Mouse (Mus musculus): ENCODE data around the gene Icam4.
"Not testable (repeated sequence)": the region's sequence is repeated elsewhere in the genome, so short reads cannot be mapped to it uniquely, and the experiment has no call there.

Icam4 gene

DNA sequence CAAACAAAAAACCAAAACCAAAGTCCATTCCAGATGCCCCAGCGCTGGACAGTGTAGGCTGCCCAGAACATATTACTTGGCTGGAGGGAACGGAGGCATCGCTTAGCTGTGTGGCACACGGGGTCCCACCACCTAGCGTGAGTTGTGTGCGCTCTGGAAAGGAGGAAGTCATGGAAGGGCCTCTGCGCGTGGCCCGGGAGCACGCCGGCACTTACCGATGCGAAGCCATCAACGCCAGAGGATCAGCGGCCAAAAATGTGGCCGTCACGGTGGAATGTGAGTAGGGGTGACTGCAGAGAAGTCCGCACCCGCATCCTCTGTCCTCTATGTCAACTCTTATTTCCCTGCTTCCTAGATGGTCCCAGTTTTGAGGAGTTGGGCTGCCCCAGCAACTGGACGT, 7.0 kb downstream of the Icam4 start:
- DNase-seq: no peak

DNA sequence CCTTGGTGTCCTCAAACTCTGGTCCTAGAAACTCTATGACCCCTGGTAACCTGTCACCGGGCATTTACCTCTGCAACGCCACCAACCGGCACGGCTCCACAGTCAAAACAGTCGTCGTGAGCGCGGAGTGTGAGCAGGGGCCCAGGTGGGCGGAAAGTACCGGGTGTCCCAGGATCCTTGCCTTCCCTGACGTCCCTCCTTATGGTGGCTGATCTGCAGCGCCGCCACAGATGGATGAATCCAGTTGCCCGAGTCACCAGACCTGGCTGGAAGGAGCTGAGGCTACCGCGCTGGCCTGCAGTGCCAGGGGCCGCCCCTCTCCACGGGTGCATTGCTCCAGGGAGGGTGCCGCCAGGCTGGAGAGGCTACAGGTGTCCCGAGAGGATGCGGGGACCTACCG, 7.5 kb downstream of the Icam4 start:
- DNase-seq: no peak

DNA sequence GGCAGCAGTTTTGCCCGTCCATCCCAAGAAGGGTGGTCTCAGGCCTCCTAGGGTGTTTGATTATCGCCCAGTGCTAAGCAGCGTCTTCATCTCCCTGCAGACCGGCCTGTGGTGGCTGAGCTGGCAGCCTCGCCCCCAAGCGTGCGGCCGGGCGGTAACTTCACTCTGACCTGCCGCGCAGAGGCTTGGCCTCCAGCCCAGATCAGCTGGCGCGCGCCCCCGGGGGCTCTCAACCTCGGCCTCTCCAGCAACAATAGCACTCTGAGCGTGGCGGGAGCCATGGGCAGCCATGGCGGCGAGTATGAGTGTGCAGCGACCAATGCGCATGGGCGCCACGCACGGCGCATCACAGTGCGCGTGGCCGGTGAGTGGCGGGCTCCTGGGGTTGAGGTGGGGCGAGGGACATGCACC, 8.3 kb downstream of the Icam4 start:
- peak; percentile 49 to 54 for DNase-seq

DNA sequence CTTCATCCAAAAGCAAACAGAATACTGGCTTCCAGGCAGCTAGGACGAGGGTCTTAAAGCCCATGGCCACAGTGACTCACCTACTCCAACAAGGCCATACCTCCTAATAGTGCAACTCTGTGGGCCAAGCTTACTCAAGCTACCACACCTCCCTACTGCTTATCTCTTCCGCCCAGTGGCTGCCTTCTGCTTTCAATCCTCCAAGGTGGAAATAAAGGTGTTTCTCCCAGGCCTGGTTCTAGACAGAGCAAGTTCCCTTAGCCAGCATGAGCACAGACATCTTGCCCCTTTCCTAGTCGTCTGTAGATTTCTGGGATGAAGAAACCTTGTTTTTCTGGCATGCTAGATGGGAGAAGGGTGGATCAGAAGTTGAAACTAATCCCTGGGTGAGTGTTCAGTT, 10.6 kb downstream of the Icam4 start:
- no peak for DNase-seq

DNA sequence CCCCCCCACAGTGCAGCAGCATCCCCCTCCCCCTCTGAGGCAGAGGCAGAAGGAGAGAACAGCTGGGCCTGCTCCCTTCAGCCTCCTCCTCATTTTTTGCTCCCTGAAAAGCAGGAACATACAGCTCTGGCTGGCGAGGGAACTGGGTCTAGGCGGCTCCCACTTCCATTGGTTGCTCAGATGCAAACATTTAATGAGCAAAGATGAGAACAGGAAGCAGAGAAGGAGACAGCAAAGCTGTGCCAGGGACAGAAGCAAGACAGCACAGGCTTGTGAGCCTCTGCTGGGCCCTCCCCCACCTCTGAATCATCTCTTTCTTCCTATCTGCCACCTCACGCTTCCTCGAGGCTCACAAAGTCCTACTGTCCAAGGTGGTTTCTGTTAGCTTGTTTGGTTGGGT, 12.1 kb downstream of the Icam4 start:
- DNase-seq: no peak

DNA sequence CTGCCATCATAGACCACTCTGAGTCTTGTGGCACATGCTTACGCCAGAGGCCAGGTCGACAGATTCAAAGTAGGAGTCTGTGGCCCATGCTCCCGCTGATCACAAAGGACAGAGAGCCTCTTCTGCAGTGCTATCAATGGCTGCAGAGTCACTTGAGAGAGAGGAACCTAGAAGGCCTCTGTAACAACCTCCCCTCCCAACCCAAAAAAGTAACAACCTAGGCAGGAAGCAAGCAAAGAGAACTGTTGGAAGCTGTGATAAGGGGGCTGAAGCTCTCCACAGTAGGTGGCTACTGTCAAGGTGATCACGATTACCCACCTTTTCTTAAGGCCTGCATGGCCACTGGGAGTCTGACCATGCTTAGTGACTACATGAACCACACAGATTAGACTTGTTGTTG, 14.4 kb downstream of the Icam4 start:
- no peak for DNase-seq

DNA sequence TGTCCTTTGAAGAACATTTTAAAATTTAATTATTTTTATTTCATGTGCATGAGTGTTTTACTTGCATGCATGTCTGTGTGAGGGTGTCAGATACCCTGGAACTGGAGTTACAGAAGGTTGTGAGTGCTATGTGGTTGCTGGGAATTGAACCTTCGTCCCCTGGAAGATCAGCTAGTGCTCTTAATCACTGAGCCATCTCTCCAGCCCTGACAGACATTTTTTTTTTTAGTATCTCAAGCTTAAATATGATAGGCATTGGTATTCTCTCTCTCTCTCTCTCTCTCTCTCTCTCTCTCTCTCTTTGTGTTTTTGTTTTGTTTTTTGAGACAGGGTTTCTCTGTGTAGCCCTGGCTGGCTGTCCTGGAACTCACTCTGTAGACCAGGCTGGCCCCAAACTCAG, 15.6 kb downstream of the Icam4 start:
- not testable (repeated sequence) for DNase-seq

DNA sequence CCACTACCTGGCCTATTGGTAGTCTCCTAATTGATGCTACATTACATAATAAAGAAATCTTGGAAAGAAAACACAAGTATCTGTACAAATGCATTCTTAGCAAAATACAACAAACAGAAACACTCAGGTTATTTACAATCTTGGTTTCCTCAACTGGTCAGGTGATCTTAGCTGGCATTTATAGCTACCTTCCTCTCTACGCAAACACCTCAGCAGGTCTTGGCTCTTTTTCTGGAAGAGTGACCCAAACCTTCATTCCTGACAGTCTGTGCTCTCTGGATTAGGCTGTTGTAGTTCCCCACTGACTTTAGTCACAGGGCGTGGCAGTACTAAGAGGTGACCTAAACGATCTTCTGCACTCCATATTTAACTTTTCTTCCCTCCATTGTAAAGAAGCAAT, 16.1 kb downstream of the Icam4 start:
- no peak for DNase-seq

DNA sequence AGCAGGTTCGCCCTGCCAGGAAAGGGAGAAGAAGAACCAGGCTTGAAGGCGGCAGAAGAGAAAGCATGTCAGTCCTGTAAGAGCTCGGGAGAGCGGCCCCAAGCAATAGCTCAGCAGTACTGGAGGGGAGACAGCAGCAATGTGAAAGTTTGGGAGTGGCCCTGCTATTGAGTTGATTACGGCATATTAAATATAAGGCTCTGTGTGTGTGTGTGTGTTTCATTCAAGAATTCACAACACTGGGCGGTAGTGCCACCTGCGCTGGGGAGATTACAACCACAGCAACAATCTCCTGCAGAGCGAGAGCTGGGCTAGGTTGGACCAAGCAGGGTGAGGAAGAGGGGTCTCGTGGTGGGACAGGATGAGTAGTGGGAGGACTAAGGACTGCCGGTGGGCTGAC, 22.4 kb downstream of the Icam4 start:
- no peak for DNase-seq

DNA sequence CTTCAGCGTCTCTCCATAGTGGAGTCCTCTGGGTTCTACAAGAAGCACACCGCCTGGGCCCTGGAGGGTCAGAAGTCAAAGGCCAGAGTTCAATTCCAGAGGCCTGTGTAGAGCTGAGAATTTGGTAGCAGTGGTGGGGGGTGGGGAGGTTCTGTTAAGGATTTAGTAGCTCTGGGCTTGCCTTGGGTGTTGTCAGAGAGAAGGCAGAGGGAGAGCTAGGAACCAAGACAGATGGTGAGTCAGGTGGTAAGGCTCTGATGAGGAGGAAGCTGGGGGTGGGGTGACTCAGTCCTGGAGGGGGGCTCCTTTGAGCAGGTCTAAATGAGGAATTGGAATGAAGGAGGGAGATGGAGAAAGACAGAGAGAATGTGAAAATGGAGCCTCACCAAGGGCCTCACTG, 33.8 kb downstream of the Icam4 start:
- no peak for DNase-seq

DNA sequence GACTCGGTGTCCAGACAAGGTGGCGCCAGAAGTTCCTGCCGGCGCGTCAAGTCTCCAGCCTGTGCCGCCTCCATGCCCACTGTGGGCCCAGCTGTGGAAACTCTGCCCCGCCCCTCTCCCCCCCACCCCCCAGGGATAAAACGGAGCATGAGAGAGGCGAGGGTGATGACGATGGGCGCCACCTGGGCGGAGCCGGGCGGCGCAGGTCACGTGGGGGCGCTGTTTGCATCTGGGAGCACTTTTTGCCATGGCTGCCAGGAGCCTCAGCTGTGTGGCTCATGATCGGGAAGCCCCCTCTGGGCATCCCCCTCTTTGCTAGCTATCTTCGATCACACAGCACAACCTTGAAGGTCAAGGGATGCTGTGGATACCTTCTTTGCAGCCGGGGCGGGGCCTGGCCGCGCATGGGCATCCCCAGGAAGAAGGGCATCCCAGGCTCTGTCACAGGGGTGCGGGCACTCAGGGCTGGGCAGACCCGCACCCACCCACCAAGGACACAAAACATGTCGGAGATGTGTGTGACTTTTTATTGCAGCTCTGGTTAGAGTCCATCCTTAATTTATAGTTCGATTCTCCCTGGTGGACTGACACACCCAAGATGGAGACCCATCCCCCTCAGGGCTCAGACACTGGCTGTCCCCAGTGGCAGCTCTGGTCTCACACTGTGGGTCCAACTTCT, 38.0 kb downstream of the Icam4 start, which contains the start of gene Zglp1:
Gene Zglp1 (minus strand): TSS at position 88 of the 679 bp plus-strand sequence.
- DNase-seq: no peak

DNA sequence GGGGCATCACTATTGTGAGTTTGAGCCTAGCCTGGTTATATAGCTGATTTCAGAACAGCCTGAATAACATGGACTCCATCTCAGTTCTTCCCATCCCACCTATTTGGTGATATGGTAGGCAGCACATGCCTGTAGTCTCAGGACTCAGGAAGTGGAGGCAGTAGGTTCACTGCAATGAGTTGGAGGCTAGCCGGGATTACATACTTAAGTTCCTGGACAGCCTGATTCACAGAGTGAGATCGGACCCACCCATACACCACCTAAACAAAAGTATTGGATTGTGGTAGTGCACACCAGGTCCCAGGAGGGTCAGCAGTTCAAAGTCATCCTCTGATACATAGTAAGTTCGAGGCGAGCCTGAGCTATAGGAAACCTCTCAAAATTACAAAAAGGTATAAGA, 43.5 kb downstream of the Icam4 start:
- peak in 1 of 2 experiments; percentile 17 for DNase-seq

DNA sequence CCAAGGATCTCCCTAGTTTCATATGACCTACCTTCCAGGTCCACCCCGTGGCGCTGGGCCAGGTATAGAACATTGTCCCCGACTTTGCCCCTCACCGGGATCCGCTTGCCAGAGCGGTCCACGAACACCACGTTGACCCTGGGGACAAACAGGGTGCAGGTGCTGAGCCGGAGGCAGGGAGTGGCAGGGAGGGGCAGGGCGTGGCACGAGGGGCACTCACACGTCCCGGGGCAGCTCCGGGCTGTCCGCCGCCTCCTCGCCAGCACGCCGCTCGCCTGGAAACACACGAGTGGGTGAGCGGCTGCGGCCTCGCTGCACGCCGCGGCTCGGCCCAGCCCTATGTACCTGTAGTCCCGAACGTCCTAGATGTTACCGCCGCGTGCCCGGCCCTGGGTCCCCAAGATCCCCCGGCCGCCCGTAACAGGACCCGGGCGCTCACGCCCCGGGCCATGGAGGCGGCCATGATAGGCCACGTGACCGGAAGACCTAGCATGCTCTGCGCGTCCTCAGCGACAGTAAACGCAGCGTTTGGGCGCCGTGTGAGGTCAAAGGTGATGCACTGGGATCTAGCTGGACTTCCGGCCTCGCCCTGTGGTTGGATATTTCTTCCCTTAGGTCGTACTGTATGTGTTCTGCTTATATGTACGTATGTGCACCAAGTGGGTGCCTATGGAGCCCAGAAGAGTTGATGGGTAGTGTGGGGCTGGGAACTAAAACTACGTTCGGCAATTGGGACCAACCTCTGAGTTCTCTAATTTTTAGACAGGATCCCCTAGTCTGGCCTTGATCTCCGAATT, 44.1 kb downstream of the Icam4 start, which contains the start of the genes Gm49373 and Fdx1l:
Gene Gm49373 (minus strand): TSS at position 53 of the 797 bp plus-strand sequence.
Gene Fdx1l (minus strand): TSS at position 571 of the 797 bp plus-strand sequence.
- peak; percentile 95 for DNase-seq

DNA sequence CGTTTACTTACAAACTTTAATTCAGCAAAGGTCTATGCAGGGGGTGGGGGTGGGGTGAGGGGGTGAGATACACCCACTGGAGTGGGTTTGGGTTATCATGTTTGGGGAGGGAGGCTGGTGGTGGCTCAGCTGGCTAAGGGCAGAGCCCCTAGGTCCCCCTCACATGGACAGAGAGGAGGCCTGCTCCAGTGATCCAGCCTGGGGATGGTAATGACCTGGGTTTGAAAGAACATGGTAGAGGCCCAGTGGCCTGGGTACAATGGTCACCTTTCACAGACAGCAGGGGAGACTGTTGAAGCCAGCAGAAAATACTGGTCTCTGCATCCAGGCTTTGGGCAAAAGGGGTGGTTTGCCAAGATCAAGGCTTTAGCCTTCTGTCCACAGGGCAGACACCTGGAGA, 45.0 kb downstream of the Icam4 start:
- DNase-seq: no peak

DNA sequence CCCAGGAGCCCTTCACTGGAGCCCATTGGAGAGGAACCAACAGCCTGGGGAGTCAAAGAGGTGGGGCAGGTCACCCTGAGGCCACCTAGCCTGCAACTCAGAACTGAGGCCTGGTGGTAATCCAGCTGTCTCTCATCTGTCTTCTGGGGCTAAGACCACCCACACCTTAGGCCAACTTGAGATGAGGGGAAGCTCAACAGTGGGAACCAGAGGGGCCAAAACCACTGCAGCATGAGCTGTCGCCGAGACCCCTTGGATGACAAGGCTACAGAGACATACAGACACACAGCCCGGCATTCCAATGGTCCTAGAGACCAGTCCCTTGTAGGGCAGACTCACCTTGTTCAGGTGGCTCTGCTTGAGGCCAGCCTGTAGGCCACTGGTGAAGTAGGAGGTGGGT, 46.5 kb downstream of the Icam4 start:
- no peak for DNase-seq
